Mouse (Mus musculus) ES-CJ7 (cell line): Measurements from ENCODE around the gene Kcnh1.

ENCODE experiments used
- DNase-seq: peaks from one replicate; pipeline ENCODE4 v3.0.0; 2011; ENCODE audit warnings: low read depth, low spot score

The Kcnh1 gene

DNA sequence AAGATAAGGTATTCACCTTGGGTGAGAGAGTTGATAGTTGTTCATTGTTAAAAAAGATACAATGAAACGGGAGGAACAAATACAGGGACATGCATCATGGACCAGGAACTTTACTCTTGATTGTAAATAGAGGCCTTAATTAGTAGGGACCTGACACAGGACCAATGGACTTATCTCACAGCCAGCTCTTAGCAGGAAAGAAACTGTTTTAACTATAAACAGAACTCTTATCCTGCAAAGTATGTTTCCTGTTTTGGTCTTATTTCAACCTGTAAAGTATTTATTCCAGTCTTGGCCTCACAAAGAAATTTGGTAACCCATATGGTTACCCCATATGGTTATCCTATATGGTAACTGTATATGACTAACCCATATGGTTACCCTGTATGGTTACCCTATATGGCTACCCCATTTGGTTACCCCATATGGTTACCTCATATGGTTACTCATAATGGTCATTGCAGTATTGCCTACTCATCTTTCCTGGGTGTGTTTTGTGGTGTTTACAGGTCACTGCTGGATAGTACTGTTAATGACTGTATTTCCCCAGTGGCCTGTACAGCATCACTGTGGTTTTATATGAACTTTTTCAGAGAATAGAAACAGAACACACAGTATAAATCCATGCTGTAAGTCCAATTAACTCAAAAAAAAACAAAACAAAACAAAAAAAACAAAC, 125.0 kb downstream of the Kcnh1 start:
- DNase-seq = no peak

GRCm38 (mm10) chr1:192324223-192324622, 133.6 kb downstream of the Kcnh1 start:
- no peak for DNase-seq

- no peak for DNase-seq
These were observed 136.5 kb downstream of the Kcnh1 start for GRCm38 (mm10) chr1:192327052-192327451.

DNA sequence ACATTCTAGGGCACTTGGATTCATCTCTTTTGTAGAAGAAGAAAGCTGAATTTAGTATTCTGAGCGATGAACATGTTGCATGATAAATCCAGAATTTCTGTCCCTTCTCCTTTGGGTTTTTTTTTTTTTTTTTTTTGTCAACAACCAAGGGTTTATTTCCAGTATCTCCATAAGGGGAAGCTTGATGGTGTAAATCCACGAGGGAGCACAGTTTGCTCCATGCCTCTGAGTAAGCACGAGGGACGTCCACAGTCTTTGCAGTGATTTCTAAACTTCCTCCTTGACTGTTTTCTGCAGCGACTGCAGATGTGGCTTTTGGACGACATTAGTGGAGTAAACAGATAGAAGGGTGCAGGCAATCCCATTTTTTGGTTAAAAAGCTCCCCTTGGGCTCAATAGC, 140.6 kb downstream of the Kcnh1 start:
- no peak for DNase-seq

- no peak for DNase-seq
These were observed 145.5 kb downstream of the Kcnh1 start for GRCm38 (mm10) chr1:192336029-192336428.

GRCm38 (mm10) chr1:192339361-192340077, 148.9 kb downstream of the Kcnh1 start:
- DNase-seq = no peak

GRCm38 (mm10) chr1:192341774-192342173, 151.2 kb downstream of the Kcnh1 start:
- DNase-seq = no peak

DNA sequence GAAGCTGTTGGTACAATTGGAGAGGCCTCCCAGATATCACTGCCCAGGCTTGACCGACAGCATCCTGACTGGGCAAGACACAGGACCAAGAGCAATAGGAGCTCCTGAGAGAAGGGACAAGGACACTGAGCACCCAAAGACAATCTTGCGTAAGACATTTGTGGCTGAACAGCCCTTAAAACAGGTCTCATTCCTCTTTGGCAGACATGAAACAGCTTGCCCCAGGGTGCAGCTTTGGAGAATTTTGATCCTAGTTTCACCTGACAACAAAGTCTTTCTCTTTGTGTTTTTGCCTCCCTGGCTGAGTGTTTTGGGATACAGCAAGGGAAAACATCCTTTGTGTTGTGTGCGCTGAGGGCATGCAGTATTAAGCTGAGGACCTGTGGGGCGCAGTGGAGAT, 153.4 kb downstream of the Kcnh1 start:
- no peak for DNase-seq

DNA sequence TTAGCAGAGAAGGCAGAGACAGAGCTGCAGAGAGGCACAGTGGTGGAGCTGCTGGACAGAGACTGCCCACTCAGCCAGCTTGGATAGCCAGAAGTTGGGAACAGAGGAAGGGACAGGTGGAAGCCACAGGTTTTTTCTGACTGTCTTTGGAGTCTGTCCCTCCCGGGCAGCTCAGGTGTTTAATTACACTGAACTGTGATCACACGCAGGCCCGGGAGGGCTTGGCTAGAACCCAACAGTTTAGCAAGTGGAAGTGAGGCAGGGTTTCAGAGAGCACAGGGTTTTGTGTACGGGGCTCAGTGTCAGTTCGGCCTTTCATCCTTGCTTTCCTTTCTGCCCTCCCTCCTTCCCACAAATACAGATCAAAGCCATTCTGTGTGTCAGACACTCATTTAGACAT, 156.8 kb downstream of the Kcnh1 start:
- no peak for DNase-seq

DNA sequence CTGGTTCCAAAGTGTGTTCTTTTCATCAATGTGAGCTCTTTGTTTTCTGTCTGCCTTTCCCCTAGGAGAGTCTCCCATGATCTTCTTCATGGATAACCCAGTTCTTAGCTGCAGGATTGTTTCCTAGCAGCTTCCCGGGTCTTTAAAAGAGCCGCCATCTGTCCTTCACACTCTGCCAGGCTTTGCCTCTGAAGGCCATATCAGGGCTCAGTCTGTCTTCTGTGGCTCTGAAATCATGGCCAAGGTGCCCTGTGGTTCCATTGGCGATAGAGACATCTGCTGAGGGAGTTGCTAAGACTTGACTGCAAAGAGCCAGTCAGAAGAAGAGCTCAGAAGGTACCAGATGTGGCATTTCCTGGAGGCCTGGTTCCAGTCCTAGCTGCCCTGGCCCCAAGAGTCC, 165.7 kb downstream of the Kcnh1 start:
- DNase-seq = no peak

DNA sequence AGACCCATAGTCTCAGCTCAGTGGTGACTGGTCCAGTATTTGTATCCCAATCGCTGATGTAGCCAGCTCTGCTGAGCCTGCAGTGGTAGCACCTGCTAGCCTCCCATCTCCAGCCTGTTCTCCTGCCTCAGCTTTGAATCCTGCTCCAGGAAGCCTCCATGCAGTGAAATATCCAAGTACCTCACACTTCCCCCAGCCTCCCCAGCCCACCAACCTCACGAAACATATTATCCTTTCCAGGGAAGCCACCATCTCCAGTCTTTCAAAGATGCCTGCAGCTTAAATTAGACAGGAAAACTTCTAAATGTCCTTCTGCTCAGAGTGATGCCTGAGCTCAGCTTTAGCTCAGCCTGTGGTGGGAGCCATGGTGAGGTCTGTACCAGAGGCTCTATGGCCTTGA, 168.6 kb downstream of the Kcnh1 start:
- DNase-seq = no peak

DNA sequence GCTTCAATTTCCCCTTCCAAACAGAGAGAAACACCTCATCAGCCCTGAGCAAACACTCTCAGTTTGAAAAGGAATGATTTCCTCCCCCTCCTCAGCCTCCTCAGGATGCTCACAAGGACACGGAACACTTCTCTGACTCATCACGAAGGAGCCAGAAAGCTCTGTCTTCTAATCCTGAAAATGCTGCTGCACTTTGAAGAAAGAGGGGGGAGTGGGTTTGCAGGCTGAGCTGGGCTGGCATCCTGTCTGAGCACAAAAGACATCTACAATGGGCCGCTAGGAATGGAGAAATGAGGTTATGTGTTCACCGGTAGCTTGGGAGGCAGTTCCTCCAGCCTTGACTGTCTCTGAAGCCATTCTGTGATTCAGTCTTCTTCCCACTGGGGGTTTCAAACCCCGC, 177.8 kb downstream of the Kcnh1 start:
- DNase-seq = no peak

- DNase-seq = no peak
These were observed 181.5 kb downstream of the Kcnh1 start for GRCm38 (mm10) chr1:192371943-192372614.

DNA sequence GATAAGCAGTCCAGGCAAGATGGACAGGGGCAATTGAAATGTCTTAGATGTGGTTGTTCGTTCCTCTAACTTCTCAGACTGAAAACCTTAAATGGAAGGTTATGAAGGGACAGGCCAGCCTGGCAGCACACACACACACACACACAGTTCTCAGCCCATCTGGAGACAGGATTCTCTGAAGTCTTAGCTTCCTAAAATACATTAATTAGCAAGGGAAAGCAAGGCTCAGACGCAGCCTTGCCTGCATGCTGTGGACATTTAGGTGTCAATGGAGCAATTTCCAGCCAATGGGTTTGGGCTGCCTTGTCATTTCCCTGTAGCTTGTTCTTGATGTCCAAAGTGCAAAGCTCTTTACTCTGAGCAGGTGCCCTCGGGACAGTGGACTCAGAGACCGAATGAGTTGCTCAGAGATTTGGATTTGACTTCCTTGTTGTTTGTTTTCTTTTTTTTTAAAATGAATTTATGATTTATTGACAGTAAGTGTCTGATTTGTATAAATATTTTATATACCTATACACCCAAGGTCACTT, 188.0 kb downstream of the Kcnh1 start:
- no peak for DNase-seq

DNA sequence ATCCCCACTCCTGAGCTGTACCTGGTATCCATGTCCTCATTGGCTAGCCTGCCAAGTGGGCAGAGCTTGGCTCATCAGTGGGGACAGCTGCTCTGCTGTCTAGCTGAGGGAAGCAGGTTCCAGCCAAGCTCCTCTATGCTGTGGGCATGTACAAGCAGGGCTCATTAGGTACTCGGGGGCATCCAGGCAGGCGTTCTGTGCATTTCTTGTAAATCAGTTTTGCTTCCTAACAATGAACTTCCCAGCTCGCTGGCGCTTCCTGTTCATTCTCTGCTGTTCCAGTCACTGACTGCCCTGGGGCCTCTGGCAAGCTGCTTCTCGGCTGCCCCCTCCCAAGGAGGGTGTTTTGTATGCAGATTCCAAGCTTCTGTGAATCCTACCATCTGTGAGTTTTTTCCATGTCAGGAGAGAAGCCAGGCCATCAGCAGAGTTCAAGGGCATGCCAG, 190.0 kb downstream of the Kcnh1 start:
- no peak for DNase-seq

DNA sequence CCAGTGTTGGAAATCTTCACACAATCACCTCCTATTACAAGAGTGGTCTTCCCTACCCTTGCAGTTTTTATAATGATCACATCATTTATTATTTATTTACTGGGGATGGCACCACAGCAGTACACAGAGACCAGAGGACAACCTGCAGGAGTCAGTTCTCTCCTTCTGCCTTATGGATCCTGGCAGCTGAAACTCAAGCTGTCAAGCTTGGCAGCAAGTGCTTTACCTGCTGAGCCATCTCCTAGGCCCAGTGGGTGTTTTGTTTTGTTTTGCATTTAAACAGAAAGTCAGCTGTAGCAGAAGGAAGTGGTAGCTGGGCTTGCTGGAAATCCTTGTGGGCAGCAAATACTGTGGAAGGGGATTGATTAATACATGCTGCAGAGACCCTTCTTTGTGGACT, 197.1 kb downstream of the Kcnh1 start:
- no peak for DNase-seq

DNA sequence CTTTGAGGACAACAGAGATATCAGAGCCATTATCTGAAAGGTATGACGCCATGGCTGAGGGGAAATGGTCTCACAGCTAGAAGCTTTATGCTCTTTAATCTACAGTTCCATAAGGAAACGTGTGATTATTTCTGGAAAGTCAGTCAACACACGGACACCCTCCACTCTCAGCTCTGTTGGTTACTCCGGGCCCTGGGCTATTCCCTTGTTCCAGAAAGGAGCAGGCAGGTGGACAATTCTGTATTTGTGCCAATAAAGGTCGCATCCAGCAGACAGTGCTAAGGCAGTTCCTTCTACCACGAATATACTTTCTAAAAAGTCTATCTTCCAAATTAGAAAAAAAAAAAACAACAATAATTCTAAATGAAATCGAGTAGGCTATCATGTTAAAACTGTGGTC, 200.5 kb downstream of the Kcnh1 start:
- no peak for DNase-seq

DNA sequence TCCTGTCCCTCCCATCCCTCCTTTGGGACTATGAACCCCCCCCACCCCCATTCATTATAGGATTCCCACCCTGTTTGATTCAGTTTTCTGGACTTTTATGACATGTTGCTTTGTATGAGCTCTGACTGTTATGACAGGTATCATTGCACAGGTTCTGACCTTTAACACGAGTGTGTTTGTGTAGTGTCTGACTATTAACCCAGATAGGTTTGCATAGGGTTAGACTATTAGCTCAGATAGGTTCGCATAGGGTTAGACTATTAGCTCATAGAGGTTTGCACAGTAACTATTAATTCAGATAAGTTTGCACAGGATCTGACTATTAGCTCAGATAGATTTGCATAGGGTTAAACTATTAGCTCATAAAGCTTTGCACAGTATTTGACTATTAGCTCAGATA, 201.7 kb downstream of the Kcnh1 start:
- DNase-seq = no peak

DNA sequence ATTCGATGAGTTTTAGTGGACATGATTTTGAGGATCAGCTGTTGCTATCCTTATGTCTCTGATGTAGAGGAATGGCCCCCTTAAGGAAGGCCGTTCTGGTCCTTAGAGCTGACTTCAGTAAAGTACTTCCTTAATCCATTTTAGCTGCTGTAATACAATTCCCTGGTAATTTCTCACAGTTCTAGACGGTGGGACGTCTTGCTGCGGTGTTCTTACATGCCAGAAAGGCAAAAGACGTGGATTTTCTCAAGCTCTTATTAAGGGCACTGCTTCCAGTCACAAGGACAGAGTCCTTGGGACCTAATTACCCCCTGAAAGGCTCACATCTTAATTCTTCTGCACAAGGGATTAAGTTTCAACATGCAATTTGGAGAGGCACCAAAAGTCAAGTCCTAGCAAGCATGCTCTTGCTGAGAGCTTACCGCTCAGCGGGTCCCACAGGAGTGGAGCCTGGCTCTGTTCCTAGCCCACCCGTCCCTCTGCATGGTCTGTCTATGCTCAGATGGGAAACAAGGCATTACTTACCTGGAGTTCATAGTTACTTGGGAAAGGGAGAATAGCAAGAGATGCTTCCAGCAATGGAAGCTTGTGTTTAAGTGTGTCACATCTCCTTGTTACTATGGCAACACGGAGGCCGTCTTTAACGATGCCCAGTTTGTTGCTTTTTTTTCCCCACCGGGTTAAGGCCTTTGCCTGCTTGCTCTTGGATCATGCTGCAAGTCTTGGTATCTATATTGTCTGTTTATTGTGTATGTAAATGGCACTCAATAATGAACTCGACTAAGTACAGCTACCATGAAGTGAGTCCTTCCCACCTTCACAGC, 209.3 kb downstream of the Kcnh1 start:
- DNase-seq = no peak

- no peak for DNase-seq
These were observed 210.4 kb downstream of the Kcnh1 start for GRCm38 (mm10) chr1:192400991-192401390.

GRCm38 (mm10) chr1:192402911-192403704, 212.5 kb downstream of the Kcnh1 start:
- DNase-seq = peak; percentile 41
